Mouse (Mus musculus) erythroblast, embryonic 14.5 days (primary cell): ENCODE results near the gene Myl7.

Experiments
- GATA1 ChIP-seq: IDR thresholded peaks from 2 replicates; pipeline ENCODE4 v1.6.1; 2012; ENCODE audit warnings: low read length, inconsistent platforms, mixed read lengths
- TAL1 ChIP-seq: IDR thresholded peaks from 3 replicates; pipeline ENCODE4 v1.6.1; 2012; ENCODE audit warnings: low read length, inconsistent platforms, mixed read lengths

- TF ChIP-seq GATA1: no peak
- TF ChIP-seq TAL1: no peak
Observed at GRCm38 (mm10) chr11:5893807-5894206, 4.8 kb downstream of the Myl7 start.
